Mouse (Mus musculus) thymus, postnatal 25 days (tissue): ENCODE measurements around the gene Etv3.
A peak's percentile ranks its signal among the peaks of the same experiment; 100 is the strongest.
"Not testable (repeated sequence)": the region's sequence is repeated elsewhere in the genome, so short reads cannot be mapped to it uniquely, and the experiment has no call there.

Experiments used
- DNase-seq: peaks from one replicate; pipeline ENCODE4 v3.0.0; 2022

Gene Etv3

GRCm38 (mm10) chr3:87521126-87521525, 4.1 kb upstream of the Etv3 start:
- DNase-seq, result no peak

GRCm38 (mm10) chr3:87521833-87522232, 3.4 kb upstream of the Etv3 start:
- DNase-seq, result no peak

GRCm38 (mm10) chr3:87523701-87524100, 1.5 kb upstream of the Etv3 start:
- DNase-seq, result no peak

- no peak for DNase-seq
Measured at GRCm38 (mm10) chr3:87525837-87526570, 797 bp downstream of the Etv3 start.

GRCm38 (mm10) chr3:87527139-87527538, 1.9 kb downstream of the Etv3 start:
- no peak for DNase-seq

GRCm38 (mm10) chr3:87528021-87528420, 2.8 kb downstream of the Etv3 start:
- no peak for DNase-seq

- DNase-seq, result no peak
Measured at GRCm38 (mm10) chr3:87528841-87529240, 3.6 kb downstream of the Etv3 start.

GRCm38 (mm10) chr3:87529568-87529967, 4.4 kb downstream of the Etv3 start:
- peak; percentile 78 for DNase-seq

GRCm38 (mm10) chr3:87530234-87530633, 5.0 kb downstream of the Etv3 start:
- no peak for DNase-seq

GRCm38 (mm10) chr3:87533667-87534378, 8.6 kb downstream of the Etv3 start:
- no peak for DNase-seq

GRCm38 (mm10) chr3:87538034-87538433, 12.8 kb downstream of the Etv3 start:
- peak; percentile 23 for DNase-seq

- no peak for DNase-seq
Measured at GRCm38 (mm10) chr3:87540028-87540675, 14.9 kb downstream of the Etv3 start.

GRCm38 (mm10) chr3:87540714-87541113, 15.5 kb downstream of the Etv3 start:
- DNase-seq, result no peak

- no peak for DNase-seq
Measured at GRCm38 (mm10) chr3:87542481-87543215, 17.4 kb downstream of the Etv3 start.

- no peak for DNase-seq
Measured at GRCm38 (mm10) chr3:87545554-87545953, 20.3 kb downstream of the Etv3 start.

GRCm38 (mm10) chr3:87546291-87546721, 21.1 kb downstream of the Etv3 start:
- DNase-seq, result no peak

GRCm38 (mm10) chr3:87549908-87550307, 24.7 kb downstream of the Etv3 start:
- no peak for DNase-seq

GRCm38 (mm10) chr3:87552327-87552726, 27.1 kb downstream of the Etv3 start:
- no peak for DNase-seq

GRCm38 (mm10) chr3:87553196-87553935, 28.2 kb downstream of the Etv3 start:
- DNase-seq, result no peak

GRCm38 (mm10) chr3:87554859-87555258, 29.7 kb downstream of the Etv3 start:
- not testable (repeated sequence) for DNase-seq

- no peak for DNase-seq
Measured at GRCm38 (mm10) chr3:87556109-87556531, 30.9 kb downstream of the Etv3 start.

GRCm38 (mm10) chr3:87556668-87557278, 31.6 kb downstream of the Etv3 start:
- no peak for DNase-seq
